Mouse (Mus musculus) liver, embryonic 12.5 days (tissue): ENCODE results near the gene Lrrc4c. TPM values are rescaled to one million over a fixed set of nuclear protein-coding genes. Genes with fewer than 3 reads are reported as not detected.

Source experiments
- ATAC-seq: fragments of 200-750 bp; cut with Nextera tagmentation; 2 replicates; pipeline ENCODE4 v1.8.0; 2017; ENCODE audit warnings: moderate number of reproducible peaks, mild to moderate bottlenecking, moderate library complexity
- H3K27ac ChIP-seq: fragments of 300-500 bp; sonication (generic); 2 replicates; pipeline ENCODE4 v1.5.1; 2016; ENCODE audit warnings: mild to moderate bottlenecking
- H3K27me3 ChIP-seq: fragments of 300-500 bp; sonication (generic); replicated peaks from 2 replicates; pipeline ENCODE4 v1.6.1; 2016; ENCODE audit warnings: mild to moderate bottlenecking, moderate library complexity
- H3K36me3 ChIP-seq: fragments of 300-500 bp; sonication (generic); 2 replicates; pipeline ENCODE4 v1.6.1; 2016; ENCODE audit warnings: mild to moderate bottlenecking, moderate library complexity
- H3K4me1 ChIP-seq: fragments of 300-500 bp; sonication (generic); 2 replicates; pipeline ENCODE4 v1.6.1; 2016
- H3K4me2 ChIP-seq: fragments of 300-500 bp; sonication (generic); 2 replicates; pipeline ENCODE4 v1.6.1; 2016; ENCODE audit warnings: mild to moderate bottlenecking, moderate library complexity
- H3K4me3 ChIP-seq: fragments of 300-500 bp; sonication (generic); 2 replicates; pipeline ENCODE4 v1.5.1; 2016; ENCODE audit warnings: mild to moderate bottlenecking, moderate library complexity
- H3K9ac ChIP-seq: fragments of 300-500 bp; sonication (generic); 2 replicates; pipeline ENCODE4 v1.6.1; 2016; ENCODE audit warnings: mild to moderate bottlenecking, moderate library complexity
- H3K9me3 ChIP-seq: fragments of 300-500 bp; sonication (generic); replicated peaks from 2 replicates; pipeline ENCODE4 v1.6.1; 2016; ENCODE audit warnings: mild to moderate bottlenecking, moderate library complexity
- WGBS: fragments of 180-500 bp; shearing (Covaris S2); methylation state at CpG from one replicate; pipeline ENCODE4 v1.1.7; 2016; ENCODE audit not compliant: insufficient replicate concordance; 5-methylcytosine and 5-hydroxymethylcytosine counted together
- polyA plus RNA-seq: library from polyadenylated mRNA; unstranded; fragments of >200 nt; fragmentation: Nextera tagmentation; extraction: Ambion mirVana; gene quantifications from 2 replicates; pipeline ENCODE4 v1.2.1, GENCODE M21; 2016

Gene Lrrc4c
- polyA plus RNA-seq, 1 experiment from 2014 or later = 0.20 TPM

DNA sequence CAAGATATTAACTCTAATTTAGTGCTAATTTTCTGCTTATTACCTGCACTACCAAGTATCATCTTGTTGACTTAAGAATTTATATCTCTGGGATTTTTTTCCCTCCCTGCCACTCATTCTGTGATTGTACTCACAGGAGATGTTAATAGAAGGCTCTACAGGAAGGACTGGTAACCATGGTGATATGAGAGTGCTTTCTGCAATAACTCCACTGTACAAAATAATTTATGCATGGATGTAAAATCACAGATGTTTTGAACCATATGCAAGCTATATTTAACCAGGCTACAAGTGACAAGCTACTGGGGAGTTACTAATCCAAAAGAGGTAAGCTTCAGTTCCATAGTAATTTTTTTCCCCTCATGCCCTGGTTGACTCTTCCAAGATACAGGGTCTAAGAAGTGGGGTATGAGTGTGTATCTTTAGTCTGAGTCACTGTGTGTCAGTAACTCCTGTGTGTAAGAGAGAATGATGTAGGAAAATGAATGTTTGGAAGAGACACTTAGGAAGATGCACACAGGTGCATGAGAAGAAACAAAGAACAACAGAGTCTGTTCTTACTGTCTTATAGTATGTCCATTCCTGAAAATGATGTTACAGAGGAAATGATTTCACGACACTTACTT is 83.3 kb downstream of the Lrrc4c start:
- Histone ChIP-seq H3K4me2 (no peak overlapping the region), H3K36me3 (no peaks in the 10 kb centered on the region), H3K4me1 (no peaks in the 10 kb centered on the region), H3K9me3 (no peaks in the 10 kb centered on the region), H3K27ac (no peak overlapping the region), H3K4me3 (no peak overlapping the region), H3K9ac (no peak overlapping the region), H3K27me3 (no peaks in the 10 kb centered on the region)
- no peak for ATAC-seq
- WGBS = 61% methylated on average over 1 of the region's 1 CpGs

DNA sequence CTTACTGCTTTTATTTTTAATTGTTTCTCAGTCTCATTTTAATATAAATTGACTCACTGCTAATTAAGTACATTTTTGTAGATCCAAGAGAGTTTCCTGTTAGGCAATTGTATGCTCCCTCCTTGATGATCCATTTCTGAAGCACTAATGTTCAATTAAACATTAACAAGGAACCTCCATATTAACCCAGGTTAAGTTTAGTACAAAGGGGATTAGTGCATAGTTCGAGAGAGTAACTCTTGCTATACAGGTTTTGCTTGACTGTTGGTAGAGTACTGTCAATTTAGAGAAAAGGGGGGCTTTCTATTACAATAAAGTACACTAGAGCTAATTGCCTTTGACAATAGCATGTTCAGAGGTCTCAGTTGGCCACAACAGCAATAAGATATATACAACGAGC is 84.5 kb downstream of the Lrrc4c start:
- Histone ChIP-seq H3K36me3 (no peaks in the 10 kb centered on the region), H3K27me3 (no peaks in the 10 kb centered on the region), H3K4me2 (no peak overlapping the region), H3K4me3 (no peak overlapping the region), H3K9me3 (no peaks in the 10 kb centered on the region), H3K27ac (no peak overlapping the region), H3K4me1 (no peaks in the 10 kb centered on the region), H3K9ac (no peak overlapping the region)
- 51% methylated on average over 2 of the region's 2 CpGs for WGBS
- ATAC-seq = no peak

GRCm38 (mm10) chr2:96406856-96407255 is 88.9 kb downstream of the Lrrc4c start:
- H3K9ac ChIP-seq = no peak overlapping the region
- no peaks in the 10 kb centered on the region for H3K36me3 ChIP-seq
- H3K27ac ChIP-seq = no peak overlapping the region
- H3K4me1 ChIP-seq = no peaks in the 10 kb centered on the region
- H3K27me3 ChIP-seq = no peaks in the 10 kb centered on the region
- H3K4me3 ChIP-seq = no peak overlapping the region
- no peak for ATAC-seq
- no peaks in the 10 kb centered on the region for H3K9me3 ChIP-seq
- H3K4me2 ChIP-seq = no peak overlapping the region
- 73% methylated on average over 8 of the region's 8 CpGs for WGBS

DNA sequence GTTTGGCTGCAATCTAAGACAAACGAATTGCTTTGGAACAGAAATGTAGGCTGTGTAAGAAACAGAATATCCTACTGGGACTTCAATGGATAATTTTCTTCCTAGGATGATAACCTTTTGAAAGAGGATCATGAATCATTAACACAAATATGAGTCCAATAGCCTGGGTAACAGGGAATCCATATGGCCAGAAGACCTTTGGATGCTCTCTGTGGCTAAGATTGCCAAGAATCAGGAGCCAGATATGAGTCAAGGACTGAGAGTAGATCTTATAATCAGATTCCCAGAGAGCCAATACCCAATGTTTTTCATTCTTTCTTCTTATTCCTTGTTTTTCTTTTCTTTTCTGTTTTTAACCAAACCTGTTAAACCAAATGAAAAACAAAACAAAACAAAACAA is 93.2 kb downstream of the Lrrc4c start:
- WGBS = 62% methylated on average over 1 of the region's 1 CpGs
- no peaks in the 10 kb centered on the region for H3K9me3 ChIP-seq
- ATAC-seq = no peak

DNA sequence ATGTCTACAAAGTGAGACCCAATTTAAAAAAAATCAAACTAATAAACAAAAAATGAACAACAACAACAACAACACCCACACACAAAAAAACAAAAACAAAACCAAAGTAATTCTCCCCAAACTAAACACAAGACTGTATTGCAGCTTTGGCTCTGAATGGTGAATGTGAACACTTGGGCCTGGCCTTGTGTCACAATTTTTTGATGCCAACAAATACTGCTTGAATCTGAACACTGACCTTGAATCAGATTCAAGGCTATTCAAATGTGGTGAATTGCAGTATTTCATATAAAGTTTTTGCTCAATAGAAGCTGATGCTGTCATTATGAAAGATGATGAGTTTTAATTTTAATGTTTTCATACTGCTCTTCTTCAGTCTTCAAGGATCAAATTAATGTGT is 143.6 kb downstream of the Lrrc4c start:
- no peak overlapping the region for H3K4me2 ChIP-seq
- no peak overlapping the region for H3K9ac ChIP-seq
- no peak for ATAC-seq
- no peak overlapping the region for H3K27ac ChIP-seq
- H3K27me3 ChIP-seq = no peaks in the 10 kb centered on the region
- H3K4me1 ChIP-seq = no peaks in the 10 kb centered on the region
- no peaks in the 10 kb centered on the region for H3K36me3 ChIP-seq
- H3K9me3 ChIP-seq = 0 out of 2 replicates have a peak, but pooled peaks cover under 1% of the 10 kb centered on the region
- H3K4me3 ChIP-seq = no peak overlapping the region

More for the DNA sequence above, 93.2 kb downstream of the Lrrc4c start:
- Histone ChIP-seq H3K9ac (no peak overlapping the region), H3K27ac (no peak overlapping the region), H3K27me3 (no peaks in the 10 kb centered on the region), H3K36me3 (no peaks in the 10 kb centered on the region), H3K4me3 (no peak overlapping the region), H3K4me1 (no peaks in the 10 kb centered on the region), H3K4me2 (no peak overlapping the region)

DNA sequence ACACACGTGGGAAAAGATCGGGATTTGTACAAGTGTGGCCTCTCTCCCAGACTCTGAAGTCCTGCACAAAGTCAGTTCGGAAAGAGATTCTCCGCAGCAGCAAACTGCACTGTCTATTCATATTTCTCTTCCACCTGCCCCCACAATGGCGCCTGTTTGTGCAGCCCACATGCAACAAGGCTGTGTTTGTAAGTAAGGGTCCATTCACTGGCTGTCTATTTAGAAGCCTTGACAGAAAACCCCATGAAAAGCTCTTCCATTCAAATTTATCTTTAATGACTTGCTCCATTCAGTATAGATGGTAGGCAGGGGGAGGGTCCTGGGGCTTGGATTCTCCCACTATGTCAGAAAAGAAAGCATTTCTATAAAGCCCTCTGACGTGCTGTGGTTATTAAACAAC is 157.7 kb downstream of the Lrrc4c start:
- ATAC-seq = no peak
- H3K4me3 ChIP-seq = no peak overlapping the region
- H3K9me3 ChIP-seq = no peaks in the 10 kb centered on the region
- 64% methylated on average over 6 of the region's 6 CpGs for WGBS
- no peak overlapping the region for H3K4me2 ChIP-seq
- H3K36me3 ChIP-seq = no peaks in the 10 kb centered on the region
- H3K27ac ChIP-seq = no peak overlapping the region
- H3K9ac ChIP-seq = no peak overlapping the region
- H3K27me3 ChIP-seq = no peaks in the 10 kb centered on the region
- H3K4me1 ChIP-seq = no peaks in the 10 kb centered on the region

GRCm38 (mm10) chr2:96499116-96499882 is 181.3 kb downstream of the Lrrc4c start:
- Histone ChIP-seq H3K27ac (no peak overlapping the region), H3K27me3 (no peaks in the 10 kb centered on the region), H3K36me3 (no peaks in the 10 kb centered on the region), H3K4me1 (no peaks in the 10 kb centered on the region), H3K9me3 (no peaks in the 10 kb centered on the region), H3K9ac (no peak overlapping the region), H3K4me2 (no peak overlapping the region), H3K4me3 (no peak overlapping the region)
- 79% methylated on average over 3 of the region's 3 CpGs for WGBS
- ATAC-seq = no peak

GRCm38 (mm10) chr2:96504140-96504539 is 186.2 kb downstream of the Lrrc4c start:
- Histone ChIP-seq H3K4me3 (no peak overlapping the region), H3K36me3 (no peaks in the 10 kb centered on the region), H3K27ac (no peak overlapping the region), H3K27me3 (no peaks in the 10 kb centered on the region), H3K4me2 (no peak overlapping the region), H3K9me3 (no peaks in the 10 kb centered on the region), H3K9ac (no peak overlapping the region), H3K4me1 (no peaks in the 10 kb centered on the region)
- 67% methylated on average over 6 of the region's 6 CpGs for WGBS
- no peak for ATAC-seq

- H3K9ac ChIP-seq = no peak overlapping the region
- WGBS = 69% methylated on average over 1 of the region's 1 CpGs
- ATAC-seq = no peak
Observed at GRCm38 (mm10) chr2:96505641-96506040, 187.7 kb downstream of the Lrrc4c start.

GRCm38 (mm10) chr2:96508991-96509390 is 191.0 kb downstream of the Lrrc4c start:
- Histone ChIP-seq H3K27me3 (no peaks in the 10 kb centered on the region), H3K9ac (no peak overlapping the region), H3K36me3 (no peaks in the 10 kb centered on the region), H3K9me3 (no peaks in the 10 kb centered on the region), H3K27ac (no peak overlapping the region), H3K4me2 (no peak overlapping the region), H3K4me3 (no peak overlapping the region), H3K4me1 (no peaks in the 10 kb centered on the region)
- WGBS = 41% methylated on average over 1 of the region's 1 CpGs
- ATAC-seq = no peak

More at GRCm38 (mm10) chr2:96505641-96506040, 187.7 kb downstream of the Lrrc4c start:
- Histone ChIP-seq H3K36me3 (no peaks in the 10 kb centered on the region), H3K9me3 (no peaks in the 10 kb centered on the region), H3K27me3 (no peaks in the 10 kb centered on the region), H3K4me2 (no peak overlapping the region), H3K27ac (no peak overlapping the region), H3K4me1 (no peaks in the 10 kb centered on the region), H3K4me3 (no peak overlapping the region)

GRCm38 (mm10) chr2:96537469-96537868 is 219.5 kb downstream of the Lrrc4c start:
- Histone ChIP-seq H3K9me3 (no peaks in the 10 kb centered on the region), H3K27me3 (no peaks in the 10 kb centered on the region), H3K4me3 (no peak overlapping the region), H3K4me2 (no peak overlapping the region), H3K36me3 (no peaks in the 10 kb centered on the region), H3K27ac (no peak overlapping the region), H3K4me1 (no peaks in the 10 kb centered on the region), H3K9ac (no peak overlapping the region)
- 57% methylated on average over 3 of the region's 3 CpGs for WGBS
- no peak for ATAC-seq

DNA sequence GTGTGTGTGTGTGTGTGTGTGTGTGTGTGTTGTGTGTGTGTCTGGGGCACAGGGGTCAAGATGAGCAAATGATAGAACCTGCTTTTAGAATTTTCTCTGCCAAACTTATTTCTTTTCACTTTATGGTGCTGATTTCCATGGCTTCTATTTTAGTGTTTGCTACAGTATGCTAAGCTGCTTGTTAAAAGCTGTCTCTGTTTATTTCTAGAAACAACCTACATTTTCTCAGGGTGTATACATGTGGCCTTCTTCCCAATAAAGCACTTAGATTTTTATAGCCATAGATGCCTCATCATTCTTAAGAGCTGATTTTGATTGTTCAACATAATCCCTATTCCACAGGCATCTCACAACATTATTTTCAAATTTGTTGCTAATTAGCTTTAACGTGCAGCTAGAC is 229.2 kb downstream of the Lrrc4c start:
- Histone ChIP-seq H3K4me1 (no peaks in the 10 kb centered on the region), H3K27me3 (no peaks in the 10 kb centered on the region), H3K36me3 (no peaks in the 10 kb centered on the region), H3K9me3 (no peaks in the 10 kb centered on the region), H3K4me2 (no peak overlapping the region), H3K4me3 (no peak overlapping the region), H3K9ac (no peak overlapping the region), H3K27ac (no peak overlapping the region)
- WGBS = 68% methylated on average over 1 of the region's 1 CpGs
- no peak for ATAC-seq
